Mouse (Mus musculus) cerebellum, adult 2 months (tissue): ENCODE measurements at regions not wholly inside any gene's neighbourhood (a gene's known extent, or its start where the extent isn't known, plus 50 kb on each side); places are given as distances from the start of the nearest gene placed in this dataset.

ENCODE experiments used
- CTCF ChIP-seq: fragments of 200-500 bp; IDR thresholded peaks from 2 replicates; pipeline ENCODE4 v1.5.1; 2011; ENCODE audit warnings: low read depth, mild to moderate bottlenecking, control low read depth, low read length, moderate library complexity, borderline replicate concordance; ENCODE audit not compliant: insufficient read depth
- POLR2A ChIP-seq: fragments of 200-500 bp; IDR thresholded peaks from 2 replicates; pipeline ENCODE4 v1.6.1; 2011; ENCODE audit warnings: low read length, control low read depth, borderline replicate concordance; ENCODE audit not compliant: insufficient read depth

GRCm38 (mm10) chr4:48904551-48904950 lies 154.5 kb upstream of the Plppr1 start:
- TF ChIP-seq POLR2A, result no peak
- no peak for TF ChIP-seq CTCF
